Mouse (Mus musculus): Measurements from ENCODE around the gene Prr23a1.

The Prr23a1 gene

DNA sequence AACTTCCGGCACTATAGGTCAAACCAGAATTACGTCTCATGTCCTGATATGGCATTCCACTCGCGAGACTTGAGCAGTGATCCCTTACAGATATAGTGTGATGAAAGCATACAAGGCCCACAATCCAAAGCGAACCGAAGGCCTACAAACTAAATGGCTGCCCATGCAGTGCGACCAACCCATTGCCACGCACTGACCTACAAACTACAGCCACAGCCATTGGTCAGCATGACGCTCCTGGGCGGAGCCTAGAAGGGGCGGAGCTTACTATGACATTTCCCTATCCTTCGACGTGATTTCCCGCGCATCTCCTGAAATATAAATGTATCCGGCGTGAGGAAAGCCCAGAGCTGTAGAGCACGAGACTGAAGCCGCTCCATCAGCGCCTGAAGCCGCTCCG is at the start of gene Prr23a1:
TSS of gene Prr23a1 (plus strand) at position 387 of the 400 bp plus-strand sequence.
- DNase-seq = no peak

DNA sequence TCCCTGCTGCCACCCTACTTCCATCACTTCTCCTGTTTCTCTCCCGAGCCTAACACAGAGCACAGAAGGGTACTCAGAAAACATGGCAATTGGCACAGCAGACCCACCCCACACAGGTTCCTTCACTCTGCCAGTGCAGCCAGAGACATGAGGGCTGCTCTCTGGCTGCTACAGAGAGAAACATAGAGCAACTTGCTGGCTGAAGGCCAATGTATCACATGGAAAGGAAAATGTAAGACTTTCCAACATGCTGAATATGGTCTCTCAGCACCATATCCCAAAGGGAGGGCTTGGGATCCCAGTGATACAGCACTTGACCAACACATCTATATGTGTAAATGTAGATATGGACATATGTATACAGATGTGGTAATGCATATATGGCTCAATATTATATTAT is 43.3 kb upstream of the Prr23a1 start:
- no peak for DNase-seq

- no peak for DNase-seq
Observed at GRCm38 (mm10) chr9:98803971-98804370, 38.3 kb upstream of the Prr23a1 start.

- DNase-seq = no peak
Observed at GRCm38 (mm10) chr9:98805511-98805910, 36.8 kb upstream of the Prr23a1 start.

DNA sequence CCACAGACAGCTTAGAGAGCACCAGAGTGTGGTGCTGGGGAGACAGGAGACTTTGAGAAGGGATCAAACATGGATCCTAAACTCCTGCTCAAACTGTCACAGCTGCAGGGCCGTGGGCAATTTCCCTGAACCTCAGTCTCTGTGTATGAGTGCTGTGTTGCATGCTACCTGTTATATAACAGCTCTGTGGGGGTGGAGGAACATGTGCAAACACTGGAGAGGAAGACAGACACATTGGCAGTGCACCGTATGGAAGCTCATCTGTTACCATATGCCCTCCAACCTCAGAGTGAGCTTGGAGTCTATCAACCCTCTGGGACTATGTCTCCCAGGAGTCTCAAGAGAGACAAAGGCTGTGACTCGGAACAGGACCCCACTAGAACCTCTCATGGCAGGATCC is 36.4 kb upstream of the Prr23a1 start:
- no peak for DNase-seq

DNA sequence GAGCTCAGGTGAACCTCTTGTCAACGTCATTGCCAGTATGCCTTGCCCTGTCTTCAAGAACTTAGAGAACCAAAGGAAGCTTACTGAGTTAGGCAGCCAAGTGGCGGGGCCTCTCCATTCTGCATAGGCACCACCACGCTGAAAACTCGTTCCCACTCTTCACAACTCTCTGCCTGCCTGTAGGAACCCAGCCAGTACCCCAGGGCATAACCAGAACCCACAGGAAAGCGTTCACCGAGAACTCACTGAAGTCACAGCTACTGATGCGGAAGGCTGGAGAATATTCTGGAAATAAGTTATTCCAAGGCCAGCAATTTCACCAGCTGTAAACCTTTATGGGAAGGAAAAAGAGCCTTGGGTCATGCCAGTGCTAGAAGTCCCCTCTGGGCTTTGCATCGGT is 34.7 kb upstream of the Prr23a1 start:
- no peak for DNase-seq

DNA sequence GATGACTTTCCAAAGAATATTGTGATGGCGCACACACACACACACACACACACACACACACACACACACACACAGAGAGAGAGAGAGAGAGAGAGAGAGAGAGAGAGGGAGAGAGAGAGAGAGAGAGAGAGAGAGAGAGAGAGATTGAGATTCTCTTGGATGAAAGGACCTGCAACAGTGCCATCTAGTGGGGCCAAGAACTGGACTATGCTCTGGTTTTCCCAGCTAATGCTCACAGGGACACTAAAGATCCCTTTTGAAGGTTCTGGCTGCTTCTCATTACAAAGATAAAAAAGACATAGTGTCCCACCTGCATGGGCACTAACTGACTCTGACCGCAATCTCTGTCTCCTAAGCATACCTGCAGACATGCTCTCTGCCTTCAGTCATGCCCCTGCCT is 32.8 kb upstream of the Prr23a1 start:
- peak; percentile 35 to 79 for DNase-seq

- no peak for DNase-seq
Observed at GRCm38 (mm10) chr9:98816066-98816465, 26.2 kb upstream of the Prr23a1 start.

DNA sequence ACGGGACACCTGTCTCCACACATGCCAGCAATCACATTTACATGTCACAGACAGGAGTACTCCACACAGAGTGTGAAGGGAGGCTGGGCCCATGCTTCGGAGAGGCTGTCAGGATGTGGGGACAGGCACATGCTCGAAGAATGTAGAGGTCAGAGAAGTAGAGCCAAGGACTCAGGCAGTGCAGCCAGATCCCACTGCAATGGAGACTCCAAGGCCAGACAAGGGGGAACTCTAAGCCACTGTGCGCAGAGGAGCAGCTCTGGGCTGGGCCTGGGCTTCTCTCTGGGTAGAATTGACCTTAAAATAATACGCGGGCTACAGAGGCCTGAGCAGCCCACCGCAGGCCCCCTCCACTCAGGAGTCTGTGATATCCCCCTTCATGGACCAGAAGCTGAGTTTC is 24.7 kb upstream of the Prr23a1 start:
- no peak for DNase-seq

- no peak for DNase-seq
Observed at GRCm38 (mm10) chr9:98818971-98819370, 23.3 kb upstream of the Prr23a1 start.

- DNase-seq = no peak
Observed at GRCm38 (mm10) chr9:98819481-98819880, 22.8 kb upstream of the Prr23a1 start.

- no peak for DNase-seq
Observed at GRCm38 (mm10) chr9:98820461-98820860, 21.8 kb upstream of the Prr23a1 start.

GRCm38 (mm10) chr9:98821067-98821466 is 21.2 kb upstream of the Prr23a1 start:
- DNase-seq = no peak

GRCm38 (mm10) chr9:98823805-98824204 is 18.5 kb upstream of the Prr23a1 start:
- no peak for DNase-seq

GRCm38 (mm10) chr9:98829508-98829907 is 12.8 kb upstream of the Prr23a1 start:
- DNase-seq = no peak

GRCm38 (mm10) chr9:98837537-98838074 is 4.7 kb upstream of the Prr23a1 start:
- DNase-seq = no peak

DNA sequence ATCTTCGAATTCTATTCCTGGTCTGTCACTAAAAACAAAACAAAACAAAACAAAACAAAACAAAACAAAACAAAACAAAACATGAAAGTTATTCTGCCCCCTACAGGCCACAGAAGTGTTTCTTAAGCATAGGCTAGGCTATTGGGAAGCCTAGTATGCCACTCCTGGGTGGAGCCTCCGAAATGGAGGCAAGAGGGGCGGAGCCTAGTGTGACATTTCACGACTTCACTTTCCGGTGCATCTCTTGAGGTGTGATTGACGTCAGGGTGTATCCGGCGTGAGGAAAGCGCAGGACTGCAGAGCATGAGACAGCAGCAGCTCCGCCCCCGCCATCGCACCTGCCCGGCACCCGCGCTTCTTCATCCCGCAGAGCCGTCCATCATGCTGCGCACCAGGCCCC is 13.9 kb downstream of the Prr23a1 start, which contains the start of gene Prr23a2:
TSS of gene Prr23a2 (plus strand) at position 285 of the 400 bp plus-strand sequence.
- no peak for DNase-seq

DNA sequence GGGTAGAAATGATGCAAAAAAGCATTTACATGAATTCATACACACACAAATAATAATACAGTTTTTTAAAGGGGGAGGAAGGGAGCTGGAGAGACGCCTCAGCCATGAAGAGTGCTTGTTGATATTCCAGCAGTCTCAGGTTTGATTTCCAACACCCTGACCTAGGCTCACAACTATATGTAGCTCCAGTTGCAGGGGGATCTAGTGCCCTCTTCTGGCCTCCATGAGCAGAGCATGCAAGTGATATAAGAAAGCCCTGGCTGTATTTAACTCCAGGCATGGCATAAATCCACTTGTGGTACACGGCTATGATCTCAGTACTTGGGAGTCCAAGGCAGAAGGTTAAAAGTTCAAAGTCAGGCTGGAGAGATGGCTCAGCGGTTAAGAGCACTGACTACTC is 21.2 kb downstream of the Prr23a1 start:
- peak in 1 of 2 experiments; percentile 16 for DNase-seq

DNA sequence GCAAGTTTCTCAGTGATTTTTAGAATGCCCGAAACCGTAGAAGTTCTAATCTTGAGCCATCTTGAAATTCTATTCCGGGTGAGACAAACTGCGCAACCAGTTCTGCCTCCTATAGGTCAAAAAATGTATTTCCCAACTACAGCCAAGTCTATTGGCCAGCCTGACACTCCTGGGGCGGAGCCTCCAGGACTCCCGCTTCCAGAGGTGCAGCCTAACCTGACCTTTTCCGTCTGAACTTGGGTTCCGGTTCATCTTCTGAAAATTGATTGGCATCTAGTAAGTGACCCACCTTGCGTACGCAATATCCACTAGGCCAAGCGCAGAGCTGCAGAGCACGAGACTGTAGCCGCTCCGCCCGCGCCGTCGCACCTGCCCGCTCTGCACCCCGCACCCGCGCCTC is 22.3 kb downstream of the Prr23a1 start, which contains the start of gene Prr23a3:
TSS of gene Prr23a3 (plus strand) at position 197 of the 400 bp plus-strand sequence.
- DNase-seq = no peak

Measured in kidney, postnatal 36 days (tissue).